Mouse (Mus musculus) liver, embryonic 12.5 days (tissue): ENCODE results near the gene Gpc5. TPM values are rescaled to one million over a fixed set of nuclear protein-coding genes. Genes with fewer than 3 reads are reported as not detected.

Source experiments
- ATAC-seq: fragments of 200-750 bp; cut with Nextera tagmentation; 2 replicates; pipeline ENCODE4 v1.8.0; 2017; ENCODE audit warnings: moderate number of reproducible peaks, mild to moderate bottlenecking, moderate library complexity
- H3K27ac ChIP-seq: fragments of 300-500 bp; sonication (generic); 2 replicates; pipeline ENCODE4 v1.5.1; 2016; ENCODE audit warnings: mild to moderate bottlenecking
- H3K27me3 ChIP-seq: fragments of 300-500 bp; sonication (generic); replicated peaks from 2 replicates; pipeline ENCODE4 v1.6.1; 2016; ENCODE audit warnings: mild to moderate bottlenecking, moderate library complexity
- H3K36me3 ChIP-seq: fragments of 300-500 bp; sonication (generic); 2 replicates; pipeline ENCODE4 v1.6.1; 2016; ENCODE audit warnings: mild to moderate bottlenecking, moderate library complexity
- H3K4me1 ChIP-seq: fragments of 300-500 bp; sonication (generic); 2 replicates; pipeline ENCODE4 v1.6.1; 2016
- H3K4me2 ChIP-seq: fragments of 300-500 bp; sonication (generic); 2 replicates; pipeline ENCODE4 v1.6.1; 2016; ENCODE audit warnings: mild to moderate bottlenecking, moderate library complexity
- H3K4me3 ChIP-seq: fragments of 300-500 bp; sonication (generic); 2 replicates; pipeline ENCODE4 v1.5.1; 2016; ENCODE audit warnings: mild to moderate bottlenecking, moderate library complexity
- H3K9ac ChIP-seq: fragments of 300-500 bp; sonication (generic); 2 replicates; pipeline ENCODE4 v1.6.1; 2016; ENCODE audit warnings: mild to moderate bottlenecking, moderate library complexity
- H3K9me3 ChIP-seq: fragments of 300-500 bp; sonication (generic); replicated peaks from 2 replicates; pipeline ENCODE4 v1.6.1; 2016; ENCODE audit warnings: mild to moderate bottlenecking, moderate library complexity
- WGBS: fragments of 180-500 bp; shearing (Covaris S2); methylation state at CpG from one replicate; pipeline ENCODE4 v1.1.7; 2016; ENCODE audit not compliant: insufficient replicate concordance; 5-methylcytosine and 5-hydroxymethylcytosine counted together
- polyA plus RNA-seq: library from polyadenylated mRNA; unstranded; fragments of >200 nt; fragmentation: Nextera tagmentation; extraction: Ambion mirVana; gene quantifications from 2 replicates; pipeline ENCODE4 v1.2.1, GENCODE M21; 2016

Gpc5 gene
- polyA plus RNA-seq, 1 experiment from 2014 or later = not detected

GRCm38 (mm10) chr14:115392894-115393524 lies 301.0 kb downstream of the Gpc5 start:
- WGBS = 41% methylated on average over 14 of the region's 14 CpGs

DNA sequence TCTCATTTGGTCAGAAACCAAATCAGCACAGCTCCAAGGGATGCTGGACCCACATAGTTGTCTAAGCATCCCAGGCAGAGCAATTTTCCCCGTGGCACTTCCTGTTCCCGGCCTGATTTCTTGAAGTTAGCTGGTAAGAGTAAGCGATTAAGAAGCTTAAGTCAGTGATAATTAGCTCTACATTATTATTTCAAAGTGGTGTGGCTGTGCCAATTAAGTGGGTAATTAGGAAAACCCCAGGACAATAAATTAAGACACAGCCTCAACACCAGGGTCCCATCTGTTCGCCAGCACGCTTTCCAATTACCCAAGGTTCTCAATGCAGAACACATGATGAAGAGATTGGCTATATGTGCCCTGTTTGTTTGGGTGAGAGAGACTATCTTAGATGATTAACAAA lies 314.6 kb downstream of the Gpc5 start:
- ATAC-seq = no peak
- no peak overlapping the region for H3K27ac ChIP-seq
- H3K27me3 ChIP-seq = no peaks in the 10 kb centered on the region
- H3K9me3 ChIP-seq = no peaks in the 10 kb centered on the region
- H3K4me3 ChIP-seq = no peak overlapping the region
- H3K9ac ChIP-seq = no peak overlapping the region
- no peaks in the 10 kb centered on the region for H3K4me1 ChIP-seq
- WGBS = 60% methylated on average over 5 of the region's 5 CpGs
- no peaks in the 10 kb centered on the region for H3K36me3 ChIP-seq
- H3K4me2 ChIP-seq = no peak overlapping the region

More at GRCm38 (mm10) chr14:115392894-115393524, 301.0 kb downstream of the Gpc5 start:
- Histone ChIP-seq H3K9me3 (no peaks in the 10 kb centered on the region), H3K9ac (no peak overlapping the region), H3K27me3 (no peaks in the 10 kb centered on the region), H3K4me1 (no peaks in the 10 kb centered on the region), H3K36me3 (no peaks in the 10 kb centered on the region), H3K27ac (no peak overlapping the region), H3K4me2 (no peak overlapping the region), H3K4me3 (no peak overlapping the region)
- ATAC-seq = no peak

DNA sequence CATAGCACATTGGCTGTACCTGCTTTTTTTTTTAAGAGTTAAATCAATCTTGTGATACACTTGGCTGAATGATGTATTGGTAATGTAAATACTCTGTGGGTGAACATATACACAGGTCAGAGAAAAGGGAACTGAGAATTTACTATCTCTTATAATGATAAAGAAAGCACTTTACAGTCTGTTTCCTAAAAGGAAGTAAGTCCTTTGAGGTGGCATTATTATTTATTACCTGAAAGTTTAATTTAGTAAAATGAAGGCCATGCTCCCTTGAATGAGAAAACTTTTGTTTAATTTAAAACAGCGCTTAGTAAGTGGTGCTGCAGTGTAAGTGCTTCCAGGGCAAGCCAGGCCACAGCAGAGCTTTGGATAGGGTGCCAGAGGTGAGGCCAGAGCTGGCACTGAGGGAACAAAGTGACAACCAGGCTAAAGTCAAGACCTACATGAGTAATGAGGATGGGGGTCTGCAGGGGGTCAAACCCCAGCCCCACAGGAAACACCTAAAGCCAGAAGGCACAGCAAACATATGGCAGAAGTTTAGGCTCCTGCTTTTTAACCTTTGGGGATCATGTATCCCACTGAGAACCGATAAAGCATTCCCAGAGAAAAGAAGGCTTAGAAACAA lies 315.4 kb downstream of the Gpc5 start:
- H3K4me3 ChIP-seq = no peak overlapping the region
- no peaks in the 10 kb centered on the region for H3K4me1 ChIP-seq
- no peaks in the 10 kb centered on the region for H3K36me3 ChIP-seq
- no peaks in the 10 kb centered on the region for H3K9me3 ChIP-seq
- no peak overlapping the region for H3K4me2 ChIP-seq
- no peak overlapping the region for H3K27ac ChIP-seq
- no peak for ATAC-seq
- 38% methylated on average over 2 of the region's 2 CpGs for WGBS
- no peak overlapping the region for H3K9ac ChIP-seq
- H3K27me3 ChIP-seq = no peaks in the 10 kb centered on the region

DNA sequence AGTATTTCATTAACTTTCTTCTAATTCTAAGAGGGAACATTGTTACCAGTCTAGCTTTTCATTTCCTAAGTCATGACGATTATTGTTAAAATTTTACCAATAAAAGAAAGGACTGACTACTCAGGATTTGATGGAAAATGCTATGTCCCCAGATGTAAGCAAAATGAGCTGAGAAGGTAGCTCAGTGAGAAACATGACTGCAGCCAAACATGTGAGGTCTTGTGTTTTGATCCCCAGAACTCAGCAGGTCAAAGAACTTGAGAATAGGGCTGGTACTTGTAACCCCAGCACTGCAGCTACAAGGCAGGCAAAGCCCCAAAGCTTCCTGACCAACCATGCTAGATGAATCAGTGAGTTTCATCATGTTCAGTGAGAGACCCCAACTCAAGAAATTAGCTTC lies 318.9 kb downstream of the Gpc5 start:
- Histone ChIP-seq H3K9ac (no peak overlapping the region), H3K36me3 (no peaks in the 10 kb centered on the region), H3K27ac (no peak overlapping the region), H3K9me3 (no peaks in the 10 kb centered on the region), H3K4me1 (no peaks in the 10 kb centered on the region), H3K27me3 (no peaks in the 10 kb centered on the region), H3K4me3 (no peak overlapping the region), H3K4me2 (no peak overlapping the region)
- no peak for ATAC-seq
- WGBS = 67% methylated on average over 1 of the region's 1 CpGs

GRCm38 (mm10) chr14:115411513-115412174 lies 319.6 kb downstream of the Gpc5 start:
- 68% methylated on average over 6 of the region's 6 CpGs for WGBS
- no peak for ATAC-seq
- H3K27ac ChIP-seq = no peak overlapping the region

DNA sequence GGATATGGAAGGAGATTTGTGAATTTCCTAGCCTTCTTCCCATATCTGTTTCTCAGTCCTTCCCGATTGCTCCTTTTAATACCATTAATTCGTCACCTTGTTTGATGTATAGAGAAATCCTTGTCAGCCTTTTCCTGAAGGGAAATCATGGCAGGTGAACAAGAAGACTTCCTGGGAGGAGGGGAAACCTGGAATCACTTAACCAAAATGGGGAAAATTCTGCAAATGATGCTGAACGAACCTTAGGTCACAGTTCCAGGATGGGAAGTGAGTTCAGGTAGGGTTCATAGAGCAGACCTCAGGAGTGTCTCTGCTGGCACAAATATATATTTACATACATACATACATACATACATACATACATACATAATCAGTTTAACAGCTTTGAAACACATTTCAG lies 320.8 kb downstream of the Gpc5 start:
- H3K36me3 ChIP-seq = no peaks in the 10 kb centered on the region
- no peak overlapping the region for H3K4me2 ChIP-seq
- H3K4me3 ChIP-seq = no peak overlapping the region
- H3K4me1 ChIP-seq = no peaks in the 10 kb centered on the region
- no peaks in the 10 kb centered on the region for H3K27me3 ChIP-seq
- no peak for ATAC-seq
- H3K9ac ChIP-seq = no peak overlapping the region
- H3K27ac ChIP-seq = no peak overlapping the region
- H3K9me3 ChIP-seq = no peaks in the 10 kb centered on the region
- WGBS = 71% methylated on average over 3 of the region's 3 CpGs

More at GRCm38 (mm10) chr14:115411513-115412174, 319.6 kb downstream of the Gpc5 start:
- no peaks in the 10 kb centered on the region for H3K9me3 ChIP-seq
- no peaks in the 10 kb centered on the region for H3K36me3 ChIP-seq
- no peak overlapping the region for H3K9ac ChIP-seq
- H3K27me3 ChIP-seq = no peaks in the 10 kb centered on the region
- no peak overlapping the region for H3K4me2 ChIP-seq
- H3K4me3 ChIP-seq = no peak overlapping the region
- H3K4me1 ChIP-seq = no peaks in the 10 kb centered on the region

GRCm38 (mm10) chr14:115413429-115413828 lies 321.4 kb downstream of the Gpc5 start:
- no peak overlapping the region for H3K9ac ChIP-seq
- no peak overlapping the region for H3K4me2 ChIP-seq
- no peaks in the 10 kb centered on the region for H3K4me1 ChIP-seq
- no peaks in the 10 kb centered on the region for H3K36me3 ChIP-seq
- H3K27me3 ChIP-seq = no peaks in the 10 kb centered on the region
- ATAC-seq = no peak
- H3K4me3 ChIP-seq = no peak overlapping the region
- WGBS = 53% methylated on average over 1 of the region's 1 CpGs
- H3K9me3 ChIP-seq = no peaks in the 10 kb centered on the region
- H3K27ac ChIP-seq = no peak overlapping the region

GRCm38 (mm10) chr14:115414545-115414944 lies 322.5 kb downstream of the Gpc5 start:
- no peaks in the 10 kb centered on the region for H3K9me3 ChIP-seq
- H3K36me3 ChIP-seq = no peaks in the 10 kb centered on the region
- H3K27me3 ChIP-seq = no peaks in the 10 kb centered on the region
- H3K4me1 ChIP-seq = no peaks in the 10 kb centered on the region
- WGBS = 65% methylated on average over 5 of the region's 5 CpGs
- H3K4me2 ChIP-seq = no peak overlapping the region
- no peak overlapping the region for H3K27ac ChIP-seq
- H3K9ac ChIP-seq = no peak overlapping the region
- H3K4me3 ChIP-seq = no peak overlapping the region
- ATAC-seq = no peak

DNA sequence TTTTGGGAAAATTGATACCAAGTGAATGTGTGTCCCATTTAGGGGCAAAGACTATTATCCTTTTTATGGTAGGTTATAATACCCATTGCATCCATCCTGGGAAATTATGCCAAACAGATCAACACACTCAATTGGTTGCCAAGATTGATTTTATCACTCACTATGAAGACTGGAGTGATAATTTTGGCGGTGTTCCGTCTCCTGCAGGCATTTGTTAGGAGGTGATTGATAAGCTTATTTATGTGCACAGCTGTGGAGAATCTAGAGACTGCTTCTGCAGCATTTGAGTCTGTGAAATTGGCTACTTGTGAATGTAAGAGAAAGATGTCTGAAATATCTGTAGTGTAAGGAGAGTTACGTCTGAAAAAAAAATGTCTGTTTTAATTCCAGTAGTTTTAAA lies 340.0 kb downstream of the Gpc5 start:
- H3K4me1 ChIP-seq = no peaks in the 10 kb centered on the region
- H3K4me2 ChIP-seq = no peak overlapping the region
- no peaks in the 10 kb centered on the region for H3K27me3 ChIP-seq
- no peak overlapping the region for H3K9ac ChIP-seq
- H3K27ac ChIP-seq = no peak overlapping the region
- H3K4me3 ChIP-seq = no peak overlapping the region
- H3K36me3 ChIP-seq = no peaks in the 10 kb centered on the region
- ATAC-seq = no peak
- WGBS = 71% methylated on average over 3 of the region's 3 CpGs
- H3K9me3 ChIP-seq = no peaks in the 10 kb centered on the region

GRCm38 (mm10) chr14:115432368-115432767 lies 340.4 kb downstream of the Gpc5 start:
- ATAC-seq = no peak
- no peak overlapping the region for H3K4me3 ChIP-seq
- H3K4me2 ChIP-seq = no peak overlapping the region
- H3K27ac ChIP-seq = no peak overlapping the region
- no peaks in the 10 kb centered on the region for H3K27me3 ChIP-seq
- H3K4me1 ChIP-seq = no peaks in the 10 kb centered on the region
- no peaks in the 10 kb centered on the region for H3K36me3 ChIP-seq
- no peak overlapping the region for H3K9ac ChIP-seq
- H3K9me3 ChIP-seq = no peaks in the 10 kb centered on the region
- WGBS = 77% methylated on average over 3 of the region's 3 CpGs

- Histone ChIP-seq H3K4me1 (no peaks in the 10 kb centered on the region), H3K9me3 (no peaks in the 10 kb centered on the region), H3K27me3 (no peaks in the 10 kb centered on the region), H3K4me3 (no peak overlapping the region), H3K36me3 (no peaks in the 10 kb centered on the region), H3K4me2 (no peak overlapping the region), H3K27ac (no peak overlapping the region), H3K9ac (no peak overlapping the region)
- ATAC-seq = no peak
- WGBS = 25% methylated on average over 2 of the region's 2 CpGs
Observed at GRCm38 (mm10) chr14:115436617-115437016, 344.6 kb downstream of the Gpc5 start.
